Mouse (Mus musculus) neural tube, embryonic 11.5 days (tissue): ENCODE results near the gene Dnah8. TPM values are rescaled to one million over a fixed set of nuclear protein-coding genes. Genes with fewer than 3 reads are reported as not detected.
"Not testable (repeated sequence)": the region's sequence is repeated elsewhere in the genome, so short reads cannot be mapped to it uniquely, and the experiment has no call there.

ENCODE experiments used
- ATAC-seq: fragments of 200-750 bp; cut with Nextera tagmentation; 2 replicates; pipeline ENCODE4 v1.8.0; 2017; ENCODE audit warnings: moderate number of reproducible peaks, mild to moderate bottlenecking, moderate TSS enrichment, moderate library complexity; ENCODE audit not compliant: insufficient read depth, low FRiP score, low TSS enrichment
- DNase-seq: peaks from one replicate; pipeline ENCODE4 v3.0.0-alpha.2; 2015; ENCODE audit warnings: low spot score
- H3K27ac ChIP-seq: fragments of 300-500 bp; sonication (generic); 2 replicates; pipeline ENCODE4 v1.5.1; 2014; ENCODE audit warnings: low read depth, mild to moderate bottlenecking, low read length
- H3K27me3 ChIP-seq: fragments of 300-500 bp; sonication (generic); 2 replicates; pipeline ENCODE4 v1.6.1; 2014; ENCODE audit warnings: mild to moderate bottlenecking, low read length, mixed read lengths; ENCODE audit not compliant: control insufficient read depth, insufficient read depth
- H3K36me3 ChIP-seq: fragments of 300-500 bp; sonication (generic); 2 replicates; pipeline ENCODE4 v1.6.1; 2014; ENCODE audit warnings: mild to moderate bottlenecking, low read length, moderate library complexity, mixed read lengths; ENCODE audit not compliant: control insufficient read depth, insufficient read depth
- H3K4me1 ChIP-seq: fragments of 300-500 bp; sonication (generic); 2 replicates; pipeline ENCODE4 v1.6.1; 2014; ENCODE audit warnings: low read length, mixed read lengths; ENCODE audit not compliant: control insufficient read depth, insufficient read depth
- H3K4me2 ChIP-seq: fragments of 300-500 bp; sonication (generic); 2 replicates; pipeline ENCODE4 v1.6.1; 2014; ENCODE audit warnings: low read depth, mild to moderate bottlenecking, moderate library complexity
- H3K4me3 ChIP-seq: fragments of 300-500 bp; sonication (generic); 2 replicates; pipeline ENCODE4 v1.5.1; 2014; ENCODE audit warnings: low read depth, low read length
- H3K9ac ChIP-seq: fragments of 300-500 bp; sonication (generic); 2 replicates; pipeline ENCODE4 v1.6.1; 2014; ENCODE audit warnings: mild to moderate bottlenecking, low read length
- H3K9me3 ChIP-seq: fragments of 300-500 bp; sonication (generic); 2 replicates; pipeline ENCODE4 v1.6.1; 2016; ENCODE audit warnings: low read length; ENCODE audit not compliant: control insufficient read depth
- WGBS: fragments of 180-500 bp; shearing (Covaris S2); extraction: QIAGEN DNeasy Blood & Tissue Kit; methylation state at CpG from one replicate; pipeline ENCODE4 v1.1.7; 2014; 5-methylcytosine and 5-hydroxymethylcytosine counted together
- polyA plus RNA-seq: library from polyadenylated mRNA; unstranded; fragments of >200 nt; fragmentation: Nextera tagmentation; extraction: Ambion mirVana; gene quantifications from 2 replicates; pipeline ENCODE4 v1.2.1, GENCODE M21; 2014

The Dnah8 gene
- polyA plus RNA-seq, 1 experiment from 2014 or later, result 1.1 TPM

DNA sequence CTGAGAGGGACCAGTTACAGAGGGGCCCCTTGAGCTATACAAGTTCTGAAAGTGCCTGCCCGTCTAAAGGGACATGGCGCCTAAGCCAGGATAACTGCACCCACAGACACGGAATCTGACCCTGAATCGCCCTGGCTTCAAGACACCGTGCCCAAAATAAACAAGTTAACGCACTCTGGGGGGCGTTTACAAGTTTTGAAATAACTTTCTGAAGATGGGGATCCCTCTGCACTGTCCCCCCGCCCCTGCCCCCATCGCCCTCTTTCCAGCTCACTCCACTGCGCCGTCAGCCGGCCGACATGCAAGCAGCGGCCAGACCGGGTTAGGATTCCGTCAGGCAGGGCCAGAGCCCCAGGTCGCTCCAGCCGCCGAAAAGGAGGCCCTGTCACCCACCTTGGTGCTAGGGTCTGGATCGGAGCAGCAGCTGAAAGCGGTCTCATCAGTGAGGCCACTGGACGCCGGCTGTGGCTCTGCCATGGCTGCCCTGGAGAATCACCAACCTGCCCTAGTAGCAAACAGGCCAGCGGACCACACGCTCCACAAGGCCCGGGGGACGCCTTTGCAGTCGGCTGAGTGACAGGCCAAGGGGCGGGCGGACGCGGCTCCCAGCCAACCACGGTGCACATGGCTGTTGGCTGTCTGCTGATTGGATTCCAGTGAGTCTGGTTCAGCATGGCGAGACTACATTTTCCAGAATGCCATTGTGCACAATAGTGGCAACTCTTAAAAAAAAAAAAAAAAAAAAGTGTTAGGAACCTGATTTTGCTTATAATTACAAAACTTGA is 11.9 kb upstream of the Dnah8 start:
- under 1% methylated on average over 33 of the region's 34 CpGs for WGBS
- no peaks in the 10 kb centered on the region for H3K9me3 ChIP-seq
- peak overlapping the region; percentile 48 for H3K4me2 ChIP-seq
- peak overlapping the region; percentile 65 for H3K4me3 ChIP-seq
- no peaks in the 10 kb centered on the region for H3K27me3 ChIP-seq
- ATAC-seq (peak; percentile 100), DNase-seq (peak; percentile 95)
- H3K36me3 ChIP-seq, result no peaks in the 10 kb centered on the region
- peak overlapping the region; percentile 58; the same call in 1 of the 2 replicates for H3K27ac ChIP-seq
- peaks cover 5% of the 10 kb centered on the region for H3K4me1 ChIP-seq
- H3K9ac ChIP-seq, result peak overlapping the region; percentile 79

DNA sequence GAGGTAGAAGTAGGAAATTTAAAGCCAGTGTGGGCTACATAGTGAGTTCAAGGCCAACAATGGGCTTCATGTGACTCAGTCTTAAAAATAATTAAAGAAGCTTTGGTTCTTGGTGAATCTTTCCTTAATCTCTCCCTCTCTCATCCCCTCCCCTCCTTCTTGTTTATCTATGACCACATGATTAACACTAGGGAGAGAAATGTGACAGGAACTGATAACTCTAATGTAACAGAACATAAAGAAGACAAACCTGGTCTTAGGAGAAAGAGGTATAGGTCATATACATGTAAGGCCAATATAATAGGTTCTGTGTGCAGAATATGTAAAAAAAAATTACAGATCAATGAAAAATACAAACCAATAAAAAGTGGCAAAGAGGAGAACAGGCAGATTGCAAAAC is 10.8 kb upstream of the Dnah8 start:
- H3K4me1 ChIP-seq, result no peaks in the 10 kb centered on the region; the same call in none of the 2 replicates
- no peak overlapping the region for H3K9ac ChIP-seq
- no peak overlapping the region for H3K4me3 ChIP-seq
- H3K4me2 ChIP-seq, result no peak overlapping the region
- no peaks in the 10 kb centered on the region for H3K27me3 ChIP-seq
- ATAC-seq (no peak), DNase-seq (no peak)
- H3K36me3 ChIP-seq, result no peaks in the 10 kb centered on the region
- H3K9me3 ChIP-seq, result no peaks in the 10 kb centered on the region
- no peak overlapping the region for H3K27ac ChIP-seq

GRCm38 (mm10) chr17:30616203-30616602 is 8.0 kb upstream of the Dnah8 start:
- no peaks in the 10 kb centered on the region for H3K9me3 ChIP-seq
- H3K27ac ChIP-seq, result no peak overlapping the region
- WGBS, result 91% methylated on average over 5 of the region's 5 CpGs
- no peak for ATAC-seq
- H3K4me3 ChIP-seq, result no peak overlapping the region
- no peak overlapping the region for H3K9ac ChIP-seq
- H3K27me3 ChIP-seq, result no peaks in the 10 kb centered on the region
- H3K4me1 ChIP-seq, result no peaks in the 10 kb centered on the region; the same call in none of the 2 replicates
- no peak overlapping the region for H3K4me2 ChIP-seq
- H3K36me3 ChIP-seq, result no peaks in the 10 kb centered on the region
- no peak for DNase-seq

- Histone ChIP-seq H3K27me3 (no peaks in the 10 kb centered on the region), H3K27ac (no peak overlapping the region), H3K9me3 (no peaks in the 10 kb centered on the region), H3K4me3 (no peak overlapping the region), H3K4me1 (no peaks in the 10 kb centered on the region), H3K9ac (no peak overlapping the region), H3K4me2 (no peak overlapping the region), H3K36me3 (no peaks in the 10 kb centered on the region)
- DNase-seq (no peak), ATAC-seq (no peak)
- WGBS, result 87% methylated on average over 3 of the region's 3 CpGs
Measured at GRCm38 (mm10) chr17:30618136-30618891, 5.8 kb upstream of the Dnah8 start.

- H3K4me3 ChIP-seq, result no peak overlapping the region
- no peaks in the 10 kb centered on the region for H3K9me3 ChIP-seq
- H3K27me3 ChIP-seq, result no peaks in the 10 kb centered on the region
- H3K9ac ChIP-seq, result no peak overlapping the region
- DNase-seq, result no peak
- ATAC-seq, result no peak
- H3K4me2 ChIP-seq, result no peak overlapping the region
- WGBS, result 72% methylated on average over 2 of the region's 2 CpGs
- H3K36me3 ChIP-seq, result no peaks in the 10 kb centered on the region
- no peaks in the 10 kb centered on the region for H3K4me1 ChIP-seq
- no peak overlapping the region for H3K27ac ChIP-seq
Measured at GRCm38 (mm10) chr17:30619153-30619552, 5.0 kb upstream of the Dnah8 start.

DNA sequence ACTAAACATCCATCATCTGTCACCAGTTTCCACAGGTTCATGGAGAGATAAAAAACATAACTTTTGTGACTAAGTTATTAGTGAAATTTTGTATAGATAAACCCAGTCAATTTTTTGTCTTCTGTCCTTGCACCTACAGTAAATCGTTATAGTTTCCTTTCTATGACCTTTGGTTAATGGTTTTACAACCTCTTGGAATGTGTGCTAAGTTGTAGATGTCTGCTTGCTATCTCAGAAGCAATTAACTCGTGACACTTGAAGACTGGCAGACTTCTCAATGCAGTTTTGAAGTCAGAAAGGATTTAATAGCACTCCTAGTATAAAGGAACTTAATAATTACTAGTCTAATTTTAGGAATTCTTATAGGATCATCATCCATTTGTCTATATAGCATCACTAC is 3.6 kb upstream of the Dnah8 start:
- H3K4me1 ChIP-seq, result no peaks in the 10 kb centered on the region
- DNase-seq, result no peak
- H3K9ac ChIP-seq, result no peak overlapping the region
- no peak for ATAC-seq
- H3K4me2 ChIP-seq, result no peak overlapping the region
- no peaks in the 10 kb centered on the region for H3K27me3 ChIP-seq
- no peaks in the 10 kb centered on the region for H3K9me3 ChIP-seq
- H3K36me3 ChIP-seq, result no peaks in the 10 kb centered on the region
- no peak overlapping the region for H3K27ac ChIP-seq
- no peak overlapping the region for H3K4me3 ChIP-seq
- 58% methylated on average over 2 of the region's 2 CpGs for WGBS

- Histone ChIP-seq H3K9me3 (no peaks in the 10 kb centered on the region), H3K27me3 (no peaks in the 10 kb centered on the region), H3K36me3 (no peaks in the 10 kb centered on the region), H3K4me1 (no peaks in the 10 kb centered on the region), H3K4me2 (no peak overlapping the region), H3K9ac (no peak overlapping the region), H3K27ac (no peak overlapping the region), H3K4me3 (no peak overlapping the region)
- DNase-seq (no peak), ATAC-seq (no peak)
- WGBS, result 75% methylated on average over 4 of the region's 4 CpGs
Measured at GRCm38 (mm10) chr17:30621450-30621849, 2.7 kb upstream of the Dnah8 start.

DNA sequence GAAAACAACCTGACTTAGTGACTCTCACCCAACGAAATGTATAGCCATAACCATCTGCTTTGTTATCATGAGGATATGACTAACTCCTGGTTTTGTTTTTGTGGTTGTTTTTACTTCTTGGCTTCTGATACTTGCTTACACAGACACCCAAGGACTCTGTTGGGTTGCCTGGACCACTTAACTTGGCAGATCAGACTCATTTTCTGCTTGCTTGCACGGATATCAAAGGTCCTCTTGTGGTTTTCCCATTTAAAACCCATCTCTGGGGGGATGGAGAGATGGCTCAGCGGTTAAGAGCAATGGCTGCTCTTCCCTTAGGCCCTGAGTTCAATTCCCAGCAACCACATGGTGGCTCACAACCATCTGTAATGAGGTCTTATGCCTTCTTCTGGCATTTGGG is 954 bp upstream of the Dnah8 start:
- ATAC-seq, result no peak
- H3K4me2 ChIP-seq, result no peak overlapping the region
- no peak overlapping the region for H3K4me3 ChIP-seq
- no peak overlapping the region for H3K9ac ChIP-seq
- H3K27ac ChIP-seq, result no peak overlapping the region
- no peak for DNase-seq
- WGBS, result 80% methylated on average over 3 of the region's 3 CpGs
- no peaks in the 10 kb centered on the region for H3K9me3 ChIP-seq
- no peaks in the 10 kb centered on the region for H3K4me1 ChIP-seq
- H3K27me3 ChIP-seq, result no peaks in the 10 kb centered on the region
- H3K36me3 ChIP-seq, result no peaks in the 10 kb centered on the region

DNA sequence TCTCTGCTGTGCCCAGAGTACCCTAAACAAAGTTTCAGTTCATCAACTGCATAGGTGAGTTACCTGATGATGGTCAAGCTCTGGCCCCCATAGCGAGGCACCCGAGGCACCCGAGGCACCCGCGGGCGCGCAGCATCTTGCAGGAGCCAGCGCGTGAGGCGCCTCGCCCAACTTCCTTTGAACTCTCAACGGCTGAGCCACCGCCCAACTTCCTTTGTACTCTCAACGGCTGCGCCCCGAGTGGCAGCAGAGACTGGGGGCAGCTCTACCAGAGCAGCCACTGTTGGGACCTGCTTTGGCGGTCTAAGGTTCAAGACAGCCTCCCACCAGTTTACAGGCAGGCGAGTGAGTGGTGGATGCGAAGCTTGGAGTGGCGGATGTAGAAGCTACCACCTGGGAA is 2.6 kb downstream of the Dnah8 start, which contains the start of gene Glo1:
Gene Glo1 (minus strand): TSS at position 153 of the 400 bp plus-strand sequence.
- not testable (repeated sequence) for H3K27ac ChIP-seq, DNase-seq, H3K9ac ChIP-seq, H3K9me3 ChIP-seq, ATAC-seq, H3K36me3 ChIP-seq, H3K27me3 ChIP-seq, H3K4me3 ChIP-seq, H3K4me1 ChIP-seq, H3K4me2 ChIP-seq
- no CpG with 5 or more reads among the region's 20 CpGs for WGBS
